Mouse (Mus musculus) ovary, adult 2 months (tissue): Measurements from ENCODE around the gene Gm14444. TPM values are rescaled to one million over a fixed set of nuclear protein-coding genes. Genes with fewer than 3 reads are reported as not detected.

ENCODE experiments used
- polyA plus RNA-seq: library from polyadenylated mRNA; depleted of rRNA; stranded (reverse); fragments of >200 nt; gene quantifications from 2 replicates; pipeline ENCODE4 v1.2.3, GENCODE M21; 2012; rRNA removed

Gm14444 gene
- polyA plus RNA-seq, result not detected in 2 replicates

DNA sequence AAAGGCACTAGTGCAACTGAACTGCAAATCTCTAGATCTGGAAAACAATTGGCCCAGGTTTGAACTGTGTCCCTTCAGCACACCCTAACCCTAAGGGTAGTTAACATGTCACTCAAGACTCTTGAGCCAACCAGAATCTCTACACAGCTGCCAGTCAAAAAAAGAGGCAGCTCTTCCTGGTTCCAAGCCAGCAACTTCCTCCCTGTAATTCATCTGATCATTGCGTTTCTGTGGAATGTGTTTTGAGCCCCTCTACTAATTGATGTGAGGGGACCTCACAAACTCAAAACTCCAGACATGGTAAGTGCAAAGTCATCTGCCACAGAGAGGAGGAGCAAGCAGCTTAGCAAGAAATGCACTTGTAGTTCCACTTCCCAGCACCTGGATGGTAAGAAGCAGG is at the start of gene Gm14444:
Gm14444 (plus strand) TSS at position 220 of the 400 bp plus-strand sequence.

DNA sequence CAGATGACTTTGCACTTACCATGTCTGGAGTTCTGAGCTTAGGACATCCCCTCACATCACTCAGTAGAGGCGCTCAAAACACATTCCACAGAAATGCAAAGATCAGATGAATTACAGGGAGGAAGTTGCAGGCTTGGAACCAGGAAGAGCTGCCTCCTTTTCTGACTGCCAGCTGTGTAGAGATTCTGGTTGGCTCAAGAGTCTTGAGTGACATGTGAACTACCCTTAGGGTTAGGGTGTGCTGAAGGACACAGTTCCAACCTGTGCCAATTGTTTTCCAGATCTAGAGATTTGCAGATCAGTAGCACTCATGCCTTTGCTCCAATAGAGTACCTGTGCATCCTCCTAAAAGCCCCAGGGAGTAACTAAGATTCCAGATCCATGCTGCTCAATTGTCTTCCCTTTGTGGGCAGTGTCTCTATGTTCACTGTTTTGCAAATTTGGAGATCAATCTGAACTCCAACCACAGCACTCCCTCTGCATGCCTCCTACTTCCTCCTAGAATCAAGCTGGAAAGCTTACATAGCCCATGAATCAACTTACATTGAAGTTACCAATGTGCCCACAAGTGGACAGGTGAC is 57.7 kb downstream of the Gm14444 start, which contains the start of gene Gm14393:
Gm14393 (minus strand) TSS at position 101 of the 581 bp plus-strand sequence.

Other genes with a start within 250 kb of the Gm14444 start
- gene Edn3, start 249.6 kb upstream of the Gm14444 start, polyA plus RNA-seq, result 2.9 and 3.1 TPM in 2 replicates
- not detected in 2 replicates for gene Gm14393, start 57.5 kb downstream of the Gm14444 start, polyA plus RNA-seq
- 0.24 and 0.60 TPM in 2 replicates for gene Gm14399, start 131.8 kb downstream of the Gm14444 start, polyA plus RNA-seq
- gene Gm14443, start 165.6 kb downstream of the Gm14444 start, polyA plus RNA-seq, result 0.05 and 0.29 TPM in 2 replicates
- gene Gm14391, start 196.7 kb downstream of the Gm14444 start, polyA plus RNA-seq, result 2.8 and 4.0 TPM in 2 replicates